Mouse (Mus musculus): ENCODE measurements around the gene Mrpl18.
"Not testable (repeated sequence)": the region's sequence is repeated elsewhere in the genome, so short reads cannot be mapped to it uniquely, and the experiment has no call there.

Mrpl18 gene

DNA sequence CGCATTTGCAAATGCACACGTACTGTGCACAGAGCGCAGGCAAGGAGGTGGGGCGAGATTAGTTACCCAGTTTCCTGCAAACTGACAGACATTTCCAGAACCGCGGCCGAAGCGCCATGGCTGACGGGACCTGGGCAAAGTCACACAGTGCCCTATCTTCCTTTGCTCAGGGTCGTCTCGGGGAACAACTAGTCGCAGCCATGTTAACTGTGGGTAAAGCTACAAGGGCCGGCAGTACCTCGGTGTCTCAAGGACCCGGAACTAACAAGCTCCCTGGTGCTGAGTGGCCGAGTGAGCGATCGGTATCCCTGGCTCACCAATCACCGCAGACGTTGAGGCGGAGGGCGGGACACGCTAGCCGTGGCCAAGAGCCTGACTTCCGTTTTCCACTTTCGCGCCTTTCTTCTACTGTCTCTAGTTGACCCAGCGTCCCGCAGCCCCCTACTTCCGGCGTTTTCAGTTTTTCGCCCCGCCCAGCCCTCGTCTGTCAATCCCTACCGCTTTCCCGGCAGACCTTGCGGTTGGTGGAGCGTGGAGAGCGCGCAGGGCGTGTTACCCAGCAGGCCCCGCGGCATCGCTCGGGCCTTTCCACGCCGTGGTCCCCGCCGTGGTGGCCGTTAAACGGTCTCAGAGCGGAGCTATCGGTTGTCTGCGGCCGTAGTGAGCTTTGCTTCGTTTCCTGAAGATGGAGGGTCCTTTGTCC lies at the start of gene Mrpl18:
Gene Mrpl18, minus strand, starts transcription at position 465 of the 703 bp plus-strand sequence.
- in situ Hi-C loops (cut with MboI; ENCODE audit: low sequenced_read_pairs), result no loop called here

GRCm38 (mm10) chr17:12963476-12963875 lies 47.3 kb upstream of the Mrpl18 start:
- in situ Hi-C loops (cut with MboI; ENCODE audit: low sequenced_read_pairs), result no loop called here

- in situ Hi-C loops (cut with MboI; ENCODE audit: low sequenced_read_pairs), result no loop called here
Observed at GRCm38 (mm10) chr17:12960331-12960873, 44.3 kb upstream of the Mrpl18 start, which contains the start of gene Acat2. Gene Acat2, minus strand, starts transcription at chr17:12960747.

- in situ Hi-C loops (cut with MboI; ENCODE audit: low sequenced_read_pairs), result not testable (repeated sequence)
Observed at GRCm38 (mm10) chr17:12959377-12959776, 43.2 kb upstream of the Mrpl18 start.

- in situ Hi-C loops (cut with MboI; ENCODE audit: low sequenced_read_pairs), result no loop called here
Observed at GRCm38 (mm10) chr17:12956664-12957063, 40.5 kb upstream of the Mrpl18 start.

- in situ Hi-C loops (cut with MboI; ENCODE audit: low sequenced_read_pairs), result no loop called here
Observed at GRCm38 (mm10) chr17:12949669-12950068, 33.5 kb upstream of the Mrpl18 start.

- in situ Hi-C loops (cut with MboI; ENCODE audit: low sequenced_read_pairs), result no loop called here
Observed at GRCm38 (mm10) chr17:12942459-12943162, 26.5 kb upstream of the Mrpl18 start.

DNA sequence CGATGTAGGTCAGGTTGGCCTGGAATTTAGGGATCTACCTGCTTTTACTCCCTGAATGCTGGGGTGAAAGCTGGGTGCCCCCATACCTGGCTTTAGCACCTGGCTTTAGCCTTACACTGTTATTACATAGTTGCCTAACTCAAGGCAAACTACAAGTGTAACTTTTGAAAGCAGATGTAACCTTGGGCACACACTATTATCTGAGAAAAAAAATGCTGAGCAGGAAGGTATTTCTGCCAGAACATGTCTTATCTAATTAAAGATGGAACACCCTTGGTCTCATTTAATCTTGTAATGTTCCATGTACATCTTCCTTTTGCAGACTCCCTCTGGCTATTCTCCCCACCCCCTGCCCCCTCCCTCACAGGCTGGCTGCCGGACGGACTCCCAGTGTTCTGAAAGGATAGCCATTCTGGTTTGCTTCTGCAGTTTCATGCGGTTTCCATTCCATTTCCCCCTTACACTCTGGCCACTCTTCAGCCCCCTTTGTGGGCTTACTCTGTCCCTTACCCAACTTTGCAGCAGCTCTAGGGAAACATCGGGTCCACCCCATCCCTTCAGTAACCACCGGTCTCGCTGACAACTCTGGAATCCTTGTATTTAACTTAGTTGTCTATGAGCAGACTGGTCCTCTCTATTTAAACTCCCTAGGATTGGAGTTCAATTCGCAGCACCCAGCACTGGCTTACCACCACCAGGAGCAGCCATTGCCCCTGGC lies 25.6 kb upstream of the Mrpl18 start:
- in situ Hi-C loops (cut with MboI; ENCODE audit: low sequenced_read_pairs), result no loop called here

GRCm38 (mm10) chr17:12940151-12940805 lies 24.1 kb upstream of the Mrpl18 start, which contains the start of gene Acat3:
Gene Acat3, minus strand, starts transcription at chr17:12940600.
- in situ Hi-C loops (cut with MboI; ENCODE audit: low sequenced_read_pairs), result no loop called here

DNA sequence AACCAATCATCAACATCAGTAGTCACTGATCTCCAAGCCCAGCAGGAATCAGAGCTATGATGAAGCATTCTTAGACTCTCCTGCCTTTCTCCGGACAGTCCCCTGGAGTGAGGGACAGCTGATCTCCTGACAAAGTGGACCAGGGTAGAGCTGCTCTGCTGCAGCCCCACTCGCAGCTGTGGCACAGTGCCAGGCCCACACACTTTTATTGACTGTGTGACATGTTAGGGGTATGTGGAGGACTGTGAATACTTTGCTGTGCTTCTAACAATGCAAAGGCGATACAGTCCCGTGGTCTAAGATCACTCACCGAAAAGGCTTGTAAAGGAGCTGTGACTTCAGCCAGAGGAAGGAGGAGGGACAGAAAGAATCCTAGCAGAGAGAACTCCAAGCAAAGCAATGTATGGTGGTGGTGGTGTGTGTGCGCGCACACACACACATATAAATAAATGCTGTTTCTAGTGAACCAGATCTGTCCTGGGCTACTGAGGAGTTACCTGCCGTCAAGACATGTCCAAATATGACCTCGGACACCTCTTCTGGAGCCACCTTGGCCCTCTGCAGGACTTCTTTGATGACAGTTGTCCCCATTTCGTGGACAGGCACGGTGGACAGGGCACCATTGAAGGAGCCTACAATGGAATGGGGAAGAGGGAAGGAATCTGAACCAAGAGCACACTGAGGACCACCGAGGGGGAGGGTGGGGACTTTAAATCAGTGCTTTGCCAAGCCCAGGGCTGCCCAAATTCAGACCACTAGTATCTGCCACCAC lies 23.4 kb upstream of the Mrpl18 start:
- in situ Hi-C loops (cut with MboI; ENCODE audit: low sequenced_read_pairs), result not testable (repeated sequence)

DNA sequence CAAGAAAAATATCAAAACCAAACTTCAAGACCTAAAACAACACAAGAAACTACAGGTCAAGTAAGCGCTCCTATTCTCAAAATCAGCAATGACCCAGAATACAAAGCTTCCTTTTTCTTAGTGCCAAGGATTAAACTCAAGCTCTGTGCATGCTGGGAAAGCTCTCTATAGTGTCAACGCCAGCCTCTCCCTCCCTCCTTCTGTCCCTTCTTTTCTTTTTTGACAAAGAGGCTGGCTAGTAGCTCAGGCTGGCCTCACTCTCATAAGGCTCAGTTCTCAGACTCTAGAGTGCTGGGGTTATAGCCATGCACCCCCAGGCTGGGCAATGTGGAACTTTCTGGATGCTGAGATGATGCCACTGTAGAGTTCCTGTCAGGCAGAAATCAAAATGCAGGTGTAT lies 21.9 kb upstream of the Mrpl18 start:
- in situ Hi-C loops (cut with MboI; ENCODE audit: low sequenced_read_pairs), result no loop called here

DNA sequence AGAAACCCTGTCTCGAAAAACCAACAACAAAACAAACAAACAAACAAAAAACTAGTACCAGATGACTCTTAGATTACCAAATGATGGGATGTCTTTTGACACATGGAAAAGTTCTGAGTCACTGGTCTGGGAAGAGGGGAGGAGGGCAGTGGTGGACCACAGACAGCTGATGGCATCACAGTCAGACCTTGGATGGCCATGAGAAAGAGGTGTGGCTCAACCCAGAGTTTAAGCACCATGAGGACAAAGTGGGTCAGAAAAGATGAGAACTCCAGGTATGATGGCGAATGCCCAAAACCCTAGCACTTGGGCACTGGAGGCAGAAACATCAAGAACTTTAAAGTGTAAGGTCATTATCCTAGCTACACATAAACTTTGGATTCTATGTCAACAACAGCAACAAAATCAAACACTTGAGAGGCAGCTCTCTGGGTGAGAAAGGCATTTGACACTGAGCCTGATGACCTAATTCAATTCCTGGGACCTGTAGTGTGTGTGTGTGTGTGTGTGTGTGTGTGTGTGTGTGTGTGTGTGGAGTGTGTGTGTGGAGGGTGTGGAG lies 21.3 kb upstream of the Mrpl18 start:
- in situ Hi-C loops (cut with MboI; ENCODE audit: low sequenced_read_pairs), result no loop called here

GRCm38 (mm10) chr17:12935719-12936118 lies 19.6 kb upstream of the Mrpl18 start:
- in situ Hi-C loops (cut with MboI; ENCODE audit: low sequenced_read_pairs), result no loop called here

DNA sequence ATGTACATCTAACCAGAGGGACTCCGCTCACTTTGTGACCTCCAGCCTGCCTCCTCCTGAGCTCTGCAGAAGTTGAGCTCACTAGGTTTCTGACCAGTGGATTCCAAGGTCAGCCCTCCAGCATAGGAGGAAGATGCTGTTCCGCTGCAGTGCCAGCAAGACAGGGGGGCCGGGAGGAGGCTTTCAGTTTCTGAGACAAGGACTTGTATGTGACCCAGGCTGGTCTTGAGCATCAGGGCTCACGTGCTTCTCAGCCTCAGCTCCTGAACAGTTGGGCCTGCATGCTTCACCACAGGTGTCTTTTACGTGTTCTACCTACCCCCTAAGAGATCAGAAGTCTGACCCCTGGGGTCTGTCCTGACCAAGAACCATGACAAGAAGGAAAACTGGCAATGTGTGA lies 15.4 kb upstream of the Mrpl18 start:
- in situ Hi-C loops (cut with MboI; ENCODE audit: low sequenced_read_pairs), result not testable (repeated sequence)

DNA sequence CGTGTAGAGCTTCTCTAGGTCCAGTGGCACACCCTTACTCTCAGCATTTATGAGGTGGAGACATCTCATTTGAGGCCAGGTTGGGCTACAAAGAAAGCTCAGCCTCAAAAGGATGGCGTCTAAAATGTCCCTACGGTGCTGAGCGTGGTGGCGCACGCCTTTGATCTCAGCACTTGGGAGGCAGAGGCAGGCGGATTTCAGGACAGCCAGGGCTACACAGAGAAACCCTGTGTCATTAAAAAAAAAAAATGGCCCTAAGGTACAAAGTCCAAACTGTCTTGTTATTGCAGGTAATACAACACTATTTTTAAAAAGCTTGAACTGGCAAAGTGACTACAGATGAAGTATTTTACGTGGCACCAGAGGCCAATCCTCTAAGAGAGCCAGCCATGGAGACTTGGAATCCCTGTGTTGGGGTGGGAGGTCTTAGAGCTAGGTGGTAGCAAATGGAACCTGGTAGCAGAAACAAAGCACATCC lies 9.6 kb upstream of the Mrpl18 start:
- in situ Hi-C loops (cut with MboI; ENCODE audit: low sequenced_read_pairs), result no loop called here

DNA sequence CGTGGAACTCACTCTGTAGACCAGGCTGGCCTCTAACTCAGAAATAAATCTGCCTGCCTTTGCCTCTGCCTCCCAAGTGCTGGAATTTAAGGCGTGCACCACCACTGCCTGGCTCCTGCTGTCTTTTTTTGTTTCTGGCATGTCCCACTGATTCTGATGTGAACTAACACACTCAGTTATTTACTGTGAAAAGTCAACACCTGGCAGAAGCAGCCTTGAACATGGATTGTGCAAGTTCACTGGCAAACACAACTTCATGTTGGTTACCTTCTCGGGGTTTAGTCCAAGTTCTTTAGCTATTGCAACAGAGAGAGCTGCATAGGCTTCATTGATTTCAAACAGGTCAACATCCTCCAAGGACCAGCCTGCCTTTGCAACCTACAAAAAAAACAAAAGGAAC lies 8.9 kb upstream of the Mrpl18 start:
- in situ Hi-C loops (cut with MboI; ENCODE audit: low sequenced_read_pairs), result no loop called here

DNA sequence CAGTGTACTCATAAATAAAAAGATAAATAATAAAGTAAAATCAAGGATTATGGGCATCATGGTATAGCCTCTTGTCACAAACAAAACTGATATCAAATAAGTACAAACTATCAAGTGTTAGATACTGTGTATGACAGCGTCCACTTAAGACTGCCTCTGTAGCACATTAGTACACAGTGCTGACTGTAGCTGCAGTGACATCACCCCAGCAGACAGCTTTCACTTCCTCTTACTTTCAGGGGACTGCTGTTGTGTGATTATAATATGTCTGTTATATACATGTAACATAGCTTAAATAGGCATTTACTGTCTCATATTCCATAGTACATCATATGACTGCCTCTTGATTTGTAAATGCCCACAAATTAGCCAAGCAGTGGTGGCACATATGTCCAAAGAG lies 4.9 kb upstream of the Mrpl18 start:
- in situ Hi-C loops (cut with MboI; ENCODE audit: low sequenced_read_pairs), result no loop called here

- in situ Hi-C loops (cut with MboI; ENCODE audit: low sequenced_read_pairs), result no loop called here
Observed at GRCm38 (mm10) chr17:12916588-12917380, 639 bp upstream of the Mrpl18 start.

DNA sequence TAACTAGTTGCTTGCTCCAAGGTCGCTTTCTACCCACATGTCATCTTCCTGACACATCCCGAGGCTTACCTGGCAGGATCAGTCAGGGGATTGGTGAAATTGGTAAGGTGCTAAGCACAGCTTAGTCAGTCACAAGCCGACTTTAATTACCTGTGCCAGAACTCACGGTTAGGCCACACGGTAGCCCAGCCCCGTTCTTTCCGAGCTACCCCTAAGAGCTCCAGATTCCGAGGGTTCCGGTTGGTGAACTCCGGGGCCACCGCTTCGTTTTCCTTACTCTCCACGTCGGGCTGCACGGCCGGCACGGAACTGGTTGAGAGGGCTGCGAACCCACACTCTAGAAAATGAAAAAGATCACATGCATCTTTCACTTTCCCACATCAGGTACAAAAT lies 661 bp downstream of the Mrpl18 start, which contains the start of gene Tcp1:
Gene Tcp1, plus strand, starts transcription at position 214 of the 393 bp plus-strand sequence.
- in situ Hi-C loops (cut with MboI; ENCODE audit: low sequenced_read_pairs), result no loop called here

Data from CH12F3 (cell line).